ENCODE assay signal across 10 mouse cellular contexts in genomic region chr4:133388781-133389552, GRCm38 (mm10). TPM values are rescaled to one million over a fixed set of nuclear protein-coding genes. Genes with fewer than 3 reads are reported as not detected.
A peak's percentile ranks its signal among the peaks of the same experiment; 100 is the strongest.
DNase-seq lines count a peak whose midpoint lies in the region; ATAC-seq lines count a peak whose summit lies in the region.
"Had no signal": no experiment of that assay in that cellular context is flagged by ENCODE, and none has a peak within 500 bp of the region (broad histone marks: within the 10 kb centered on the region; RNA-seq: fewer than 3 reads in every experiment).

No protein-coding gene starts in this region.

- 0 out of 2 replicates have a peak overlapping the region, but pooled peaks have one; percentile 6 for H3K27ac ChIP-seq in embryonic facial prominence, embryonic 10.5 days (replicated peaks)
- peak overlapping the region; percentile 70 to 71 for H3K27ac ChIP-seq in heart, embryonic 14.5 days (replicated peaks in 1 of 2; ENCODE audit: control insufficient read depth in 1 of 2, insufficient read depth in 1 of 2, low read depth in 2 of 2, low read length in 2 of 2)
- H3K27ac ChIP-seq in lung, embryonic 15.5 days = peak overlapping the region; percentile 80
- H3K27ac ChIP-seq: embryonic facial prominence, embryonic 13.5 days had no signal

- no peak overlapping the region for H3K9ac ChIP-seq in heart, embryonic 14.5 days (ENCODE audit: low read length)
- no peak overlapping the region for H3K9ac ChIP-seq in lung, embryonic 15.5 days
- H3K9ac ChIP-seq: embryonic facial prominence, embryonic 13.5 days had no signal

- H3K4me3 ChIP-seq in embryonic facial prominence, embryonic 10.5 days = no peak overlapping the region
- no peak overlapping the region for H3K4me3 ChIP-seq in heart, embryonic 14.5 days (ENCODE audit: control insufficient read depth in 1 of 2, insufficient read depth in 1 of 2, low read depth in 1 of 2, low read length in 2 of 2)
- no peak overlapping the region for H3K4me3 ChIP-seq in lung, embryonic 15.5 days
- H3K4me3 ChIP-seq: embryonic facial prominence, embryonic 13.5 days had no signal

- WGBS in embryonic facial prominence, embryonic 10.5 days = 92% methylated on average over 16 of the region's 16 CpGs
- WGBS in heart, embryonic 14.5 days = 46% methylated on average over 16 of the region's 16 CpGs
- 65% methylated on average over 16 of the region's 16 CpGs for WGBS in lung, embryonic 15.5 days

- peaks cover 36% of the 10 kb centered on the region for H3K4me1 ChIP-seq in embryonic facial prominence, embryonic 10.5 days
- peaks cover 28 to 34% of the 10 kb centered on the region in 2 experiments for H3K4me1 ChIP-seq in heart, embryonic 14.5 days (ENCODE audit: control insufficient read depth in 2 of 2, insufficient read depth in 2 of 2, low read length in 2 of 2)
- peaks cover 39% of the 10 kb centered on the region for H3K4me1 ChIP-seq in lung, embryonic 15.5 days

- peaks cover 13% of the 10 kb centered on the region for H3K36me3 ChIP-seq in embryonic facial prominence, embryonic 10.5 days (replicated peaks)
- H3K36me3 ChIP-seq in heart, embryonic 14.5 days (ENCODE audit: control insufficient read depth, insufficient read depth, low read length) = no peaks in the 10 kb centered on the region; the same call in 1 of the 2 replicates
- H3K36me3 ChIP-seq in lung, embryonic 15.5 days = 0 out of 2 replicates have a peak, but pooled peaks cover 6% of the 10 kb centered on the region
- H3K36me3 ChIP-seq: embryonic facial prominence, embryonic 13.5 days had no signal

- H3K9me3 ChIP-seq in embryonic facial prominence, embryonic 10.5 days = no peaks in the 10 kb centered on the region
- no peaks in the 10 kb centered on the region for H3K9me3 ChIP-seq in heart, embryonic 14.5 days (ENCODE audit: control insufficient read depth, low read length)
- H3K9me3 ChIP-seq in lung, embryonic 15.5 days = no peaks in the 10 kb centered on the region
- H3K9me3 ChIP-seq: embryonic facial prominence, embryonic 13.5 days had no signal

- no peaks in the 10 kb centered on the region for H3K27me3 ChIP-seq in embryonic facial prominence, embryonic 10.5 days (replicated peaks; ENCODE audit: low read depth, poor library complexity, severe bottlenecking)
- H3K27me3 ChIP-seq in heart, embryonic 14.5 days (ENCODE audit: control insufficient read depth, insufficient read depth, low read length) = no peaks in the 10 kb centered on the region
- no peaks in the 10 kb centered on the region for H3K27me3 ChIP-seq in lung, embryonic 15.5 days
- H3K27me3 ChIP-seq: embryonic facial prominence, embryonic 13.5 days had no signal

- H3K4me2 ChIP-seq in heart, embryonic 14.5 days (ENCODE audit: low read length) = peak overlapping the region; percentile 12; the same call in 1 of the 2 replicates
- H3K4me2 ChIP-seq in lung, embryonic 15.5 days = no peak overlapping the region
- H3K4me2 ChIP-seq: embryonic facial prominence, embryonic 13.5 days had no signal

- DNase-seq in layer of hippocampus, adult 9-11 months = peak; percentile 56
- DNase-seq in layer of hippocampus, adult 8-10 months (ENCODE audit: low spot score in 2 of 2) = no peak
- DNase-seq in embryonic facial prominence, embryonic 10.5 days (ENCODE audit: low spot score) = no peak
- DNase-seq in testis, postnatal 10 days (ENCODE audit: low spot score) = no peak
- no peak for DNase-seq in neural tube, embryonic 10.5 days (ENCODE audit: extremely low spot score, low spot score)
- no peak for DNase-seq in left cerebral cortex, adult 8-10 months (ENCODE audit: low spot score in 2 of 2)
- DNase-seq: thymus, postnatal 36 days had no signal

- peak; percentile 40 for ATAC-seq in heart, embryonic 14.5 days (ENCODE audit: insufficient number of reproducible peaks, insufficient read depth, low FRiP score, low read depth)
- peak; percentile 28; the same call in 1 of the 2 replicates for ATAC-seq in lung, embryonic 15.5 days (ENCODE audit: borderline replicate concordance, extremely low read depth, low FRiP score, low TSS enrichment)

RNA-seq across cellular contexts. Expression of gene Slc9a1, which starts 19.5 kb away (rescaled TPM):
- 10 to 100 TPM; 62.2 to 66.1 (median 65.1) TPM for total RNA-seq in layer of hippocampus, adult 8-10 months (2022)
- polyA plus RNA-seq in embryonic facial prominence, embryonic 10.5 days (2016; fragmentation: Nextera tagmentation; extraction: Ambion mirVana) = 8.6 and 9.0 TPM in 2 replicates
- polyA plus RNA-seq in heart, embryonic 14.5 days (2014; fragmentation: Nextera tagmentation; extraction: Ambion mirVana) = 5.6 and 6.5 TPM in 2 replicates
- polyA plus RNA-seq in lung, embryonic 15.5 days (2015; fragmentation: Nextera tagmentation; extraction: Ambion mirVana) = 7.6 and 8.3 TPM in 2 replicates
- total RNA-seq in left cerebral cortex, adult 8-10 months (2022) = 10 to 100 TPM; 52.8 to 59.1 (median 55.7) TPM

RNA-seq across cellular contexts. Expression of gene Wdtc1, which starts 35.7 kb away (rescaled TPM):
- total RNA-seq in layer of hippocampus, adult 8-10 months (2022) = 10 to 100 TPM; 65.1 to 85.8 (median 72.2) TPM
- 17.2 and 17.7 TPM in 2 replicates for polyA plus RNA-seq in embryonic facial prominence, embryonic 10.5 days (2016; fragmentation: Nextera tagmentation; extraction: Ambion mirVana)
- polyA plus RNA-seq in heart, embryonic 14.5 days (2014; fragmentation: Nextera tagmentation; extraction: Ambion mirVana) = 16.9 and 17.3 TPM in 2 replicates
- polyA plus RNA-seq in lung, embryonic 15.5 days (2015; fragmentation: Nextera tagmentation; extraction: Ambion mirVana) = 10.8 and 11.2 TPM in 2 replicates
- total RNA-seq in left cerebral cortex, adult 8-10 months (2022) = 10 to 100 TPM; 53.6 to 58.0 (median 54.3) TPM

Comparison
In these comparisons a context has a peak if more than half of its experiments do, and no peak if none do; other contexts are left out.
1. H3K27ac ChIP-seq: peak in every context shown above with its lines; median percentile 80 in lung, embryonic 15.5 days; 70 in heart, embryonic 14.5 days; 6 in embryonic facial prominence, embryonic 10.5 days.